Mouse (Mus musculus) cerebellum, adult 2 months (tissue): ENCODE data around the gene Cuedc2.

Experiments
- CTCF ChIP-seq: fragments of 200-500 bp; IDR thresholded peaks from 2 replicates; pipeline ENCODE4 v1.5.1; 2011; ENCODE audit warnings: low read depth, mild to moderate bottlenecking, control low read depth, low read length, moderate library complexity, borderline replicate concordance; ENCODE audit not compliant: insufficient read depth
- POLR2A ChIP-seq: fragments of 200-500 bp; IDR thresholded peaks from 2 replicates; pipeline ENCODE4 v1.6.1; 2011; ENCODE audit warnings: low read length, control low read depth, borderline replicate concordance; ENCODE audit not compliant: insufficient read depth

- TF ChIP-seq CTCF = no peak
- TF ChIP-seq POLR2A = no peak
Measured at GRCm38 (mm10) chr19:46318586-46319378, 19.7 kb downstream of the Cuedc2 start.
